Mouse (Mus musculus): ENCODE results near the gene Vmn2r103. TPM values are rescaled to one million over a fixed set of nuclear protein-coding genes. Genes with fewer than 3 reads are reported as not detected.

Gene Vmn2r103
- polyA plus RNA-seq (2015; fragmentation: Nextera tagmentation; extraction: Ambion mirVana), result not detected in 2 replicates

- no peak within 1 kb of the TSS for H3K4me2 ChIP-seq
- no peaks in the 10 kb centered on the region for H3K4me1 ChIP-seq
- no peaks in the 10 kb centered on the region for H3K9me3 ChIP-seq
- H3K36me3 ChIP-seq, result no peaks in the 10 kb centered on the region
- H3K27ac ChIP-seq, result no peak within 1 kb of the TSS
- no peak for ATAC-seq (ENCODE audit: borderline replicate concordance, extremely low read depth, low FRiP score, low TSS enrichment)
- no peak within 1 kb of the TSS for H3K9ac ChIP-seq
- 52% methylated on average over 4 of the region's 4 CpGs for WGBS
- no peaks in the 10 kb centered on the region for H3K27me3 ChIP-seq
- no peak within 1 kb of the TSS for H3K4me3 ChIP-seq
These were observed at the start of gene Vmn2r103 for GRCm38 (mm10) chr17:19773063-19773462. Gene Vmn2r103 (plus strand): TSS chr17:19773363.

DNA sequence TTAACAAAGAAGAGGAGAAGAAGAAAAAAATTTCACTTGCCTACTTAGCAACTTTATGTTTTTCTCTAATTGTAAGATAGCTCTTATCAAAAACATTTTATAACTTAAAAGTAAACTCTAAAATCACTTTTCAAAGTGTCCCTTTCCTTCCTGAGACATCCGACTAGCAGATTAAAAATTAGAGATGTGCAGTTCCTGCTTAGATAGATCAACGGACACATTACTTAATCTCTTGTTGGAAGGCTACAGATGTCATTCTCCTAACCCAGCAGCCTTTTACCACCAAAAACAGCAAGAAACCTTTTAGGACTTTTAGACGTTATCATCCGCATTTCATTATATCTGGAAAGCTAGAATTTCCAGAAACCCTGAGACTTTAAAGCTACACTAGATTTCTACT, 5.8 kb downstream of the Vmn2r103 start:
- no peak for ATAC-seq (ENCODE audit: borderline replicate concordance, extremely low read depth, low FRiP score, low TSS enrichment)
- H3K27ac ChIP-seq, result no peak overlapping the region
- no peak overlapping the region for H3K4me3 ChIP-seq
- H3K4me1 ChIP-seq, result no peaks in the 10 kb centered on the region
- no peak overlapping the region for H3K4me2 ChIP-seq
- no peak overlapping the region for H3K9ac ChIP-seq
- 85% methylated on average over 4 of the region's 4 CpGs for WGBS
- H3K36me3 ChIP-seq, result no peaks in the 10 kb centered on the region
- H3K9me3 ChIP-seq, result no peaks in the 10 kb centered on the region
- H3K27me3 ChIP-seq, result no peaks in the 10 kb centered on the region

GRCm38 (mm10) chr17:19789248-19789647, 16.1 kb downstream of the Vmn2r103 start:
- WGBS, result 83% methylated on average over 1 of the region's 1 CpGs

More at GRCm38 (mm10) chr17:19789248-19789647, 16.1 kb downstream of the Vmn2r103 start:
- no peaks in the 10 kb centered on the region for H3K36me3 ChIP-seq
- no peak for ATAC-seq (ENCODE audit: borderline replicate concordance, extremely low read depth, low FRiP score, low TSS enrichment)
- no peak overlapping the region for H3K27ac ChIP-seq
- H3K9ac ChIP-seq, result no peak overlapping the region
- no peak overlapping the region for H3K4me2 ChIP-seq
- H3K4me1 ChIP-seq, result no peaks in the 10 kb centered on the region
- no peak overlapping the region for H3K4me3 ChIP-seq
- H3K9me3 ChIP-seq, result no peaks in the 10 kb centered on the region
- no peaks in the 10 kb centered on the region for H3K27me3 ChIP-seq

Other genes starting within 250 kb of the Vmn2r103 start
- gene Vmn2r101, start 196.1 kb upstream of the Vmn2r103 start, polyA plus RNA-seq (2015; fragmentation: Nextera tagmentation; extraction: Ambion mirVana), result not detected in 2 replicates
- not detected in 2 replicates for gene Vmn2r102, start 113.0 kb upstream of the Vmn2r103 start, polyA plus RNA-seq (2015; fragmentation: Nextera tagmentation; extraction: Ambion mirVana)

All from lung, embryonic 15.5 days (tissue).